Mouse (Mus musculus) adrenal gland, adult 18-20 months (tissue): ENCODE measurements around the gene Rasgrf1. TPM values are rescaled to one million over a fixed set of nuclear protein-coding genes. Genes with fewer than 3 reads are reported as not detected.

ENCODE experiments used
- DNase-seq, 2 experiments: peaks; one replicate each; pipeline ENCODE4 v3.0.0; 2021 to 2022; ENCODE audit warnings: low spot score in 2 of 2
- long read RNA-seq, 2 experiments: library from polyadenylated mRNA; stranded (forward); transcript quantifications; one replicate each; pipeline ENCODE4 v2.0.0; 2021
- total RNA-seq, 2 experiments: library from RNA; stranded (reverse); gene quantifications; 1 replicate in 1 of 2; 2 replicates in 1 of 2; pipeline ENCODE4 v1.2.3; 2021

Rasgrf1 gene
- 10 to 100 TPM; 18.2 to 26.9 TPM for total RNA-seq
- long read RNA-seq, experiment 1, full-length matches to known transcripts = 6 of 7 reads
- long read RNA-seq, experiment 1, partial matches to known transcripts = 0 of 7 reads
- long read RNA-seq, experiment 1, other reads (novel, unspliced or antisense) = 1 of 7 reads
- long read RNA-seq, experiment 2, full-length matches to known transcripts = 13 of 19 reads
- long read RNA-seq, experiment 2, partial matches to known transcripts = 4 of 19 reads
- long read RNA-seq, experiment 2, other reads (novel, unspliced or antisense) = 2 of 19 reads

- peak; percentile 35 to 48 for DNase-seq
Measured at GRCm38 (mm10) chr9:89909131-89910010, at the start of gene Rasgrf1. Rasgrf1 (plus strand) TSS chr9:89909908.

DNA sequence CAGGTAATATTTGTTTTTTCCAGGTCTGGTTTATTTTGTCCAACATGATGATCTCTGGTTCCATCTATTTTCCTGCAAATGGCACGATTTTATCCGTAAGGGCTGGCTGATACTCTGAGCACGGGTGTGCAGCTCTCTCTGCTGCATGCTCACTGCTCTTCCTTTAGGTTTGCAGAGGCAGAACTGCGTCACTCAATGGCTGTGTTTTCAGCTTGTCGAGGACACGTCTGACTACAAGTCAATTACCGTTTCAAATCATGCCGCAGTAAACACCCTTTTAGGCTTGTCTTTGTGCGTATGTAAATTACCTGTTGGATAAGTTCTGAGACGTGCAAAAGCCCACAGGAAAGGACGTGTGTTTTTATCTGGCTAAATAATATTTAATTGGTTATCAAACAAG lies 49.6 kb upstream of the Rasgrf1 start:
- DNase-seq = no peak

DNA sequence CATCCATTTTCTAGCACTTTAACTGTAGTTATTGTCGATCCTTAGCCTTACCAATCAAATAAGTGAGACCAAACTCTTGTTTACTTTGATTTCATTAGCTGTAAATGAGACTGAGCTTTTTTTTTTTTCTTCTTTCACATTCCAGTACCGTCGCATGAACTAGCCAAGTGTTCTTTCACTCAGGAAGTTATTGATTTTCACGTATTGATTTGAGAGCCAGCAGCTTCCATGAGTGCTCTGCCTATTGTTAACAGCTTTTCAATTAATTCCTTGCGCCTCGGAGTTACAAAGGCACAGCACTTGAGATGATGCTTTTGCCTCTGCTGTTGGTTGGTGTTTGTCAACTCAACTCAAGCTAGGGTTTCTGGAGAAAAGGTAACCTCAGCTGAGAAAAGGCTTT lies 49.1 kb upstream of the Rasgrf1 start:
- no peak for DNase-seq

- DNase-seq = no peak
Measured at GRCm38 (mm10) chr9:89867141-89867540, 42.6 kb upstream of the Rasgrf1 start.

- DNase-seq = no peak
Measured at GRCm38 (mm10) chr9:89868093-89868729, 41.5 kb upstream of the Rasgrf1 start.

DNA sequence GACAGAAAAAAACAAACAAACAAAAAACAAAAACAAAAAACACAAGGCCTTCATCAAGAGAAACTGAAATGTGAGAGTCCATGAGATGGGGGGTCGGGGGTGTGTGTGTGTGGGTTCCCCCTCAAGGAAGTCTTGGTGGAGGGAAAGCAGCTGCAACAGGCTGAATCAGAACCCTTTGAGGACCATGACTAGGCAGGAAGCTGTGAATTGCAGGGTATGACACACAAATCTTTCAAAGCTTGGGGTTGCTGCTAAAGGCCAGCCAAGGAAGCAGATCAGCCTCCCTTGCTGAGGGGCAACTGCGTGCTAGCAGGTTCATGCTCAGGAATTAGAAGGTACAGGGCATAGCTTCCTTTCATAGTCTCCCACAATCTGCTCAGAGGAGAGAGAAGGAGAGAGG lies 40.1 kb upstream of the Rasgrf1 start:
- no peak for DNase-seq

- DNase-seq = no peak
Measured at GRCm38 (mm10) chr9:89870531-89871150, 39.1 kb upstream of the Rasgrf1 start.

GRCm38 (mm10) chr9:89872137-89872536 lies 37.6 kb upstream of the Rasgrf1 start:
- DNase-seq = no peak

GRCm38 (mm10) chr9:89874434-89874833 lies 35.3 kb upstream of the Rasgrf1 start:
- peak; percentile 32 to 51 for DNase-seq

GRCm38 (mm10) chr9:89875551-89875950 lies 34.2 kb upstream of the Rasgrf1 start:
- no peak for DNase-seq

DNA sequence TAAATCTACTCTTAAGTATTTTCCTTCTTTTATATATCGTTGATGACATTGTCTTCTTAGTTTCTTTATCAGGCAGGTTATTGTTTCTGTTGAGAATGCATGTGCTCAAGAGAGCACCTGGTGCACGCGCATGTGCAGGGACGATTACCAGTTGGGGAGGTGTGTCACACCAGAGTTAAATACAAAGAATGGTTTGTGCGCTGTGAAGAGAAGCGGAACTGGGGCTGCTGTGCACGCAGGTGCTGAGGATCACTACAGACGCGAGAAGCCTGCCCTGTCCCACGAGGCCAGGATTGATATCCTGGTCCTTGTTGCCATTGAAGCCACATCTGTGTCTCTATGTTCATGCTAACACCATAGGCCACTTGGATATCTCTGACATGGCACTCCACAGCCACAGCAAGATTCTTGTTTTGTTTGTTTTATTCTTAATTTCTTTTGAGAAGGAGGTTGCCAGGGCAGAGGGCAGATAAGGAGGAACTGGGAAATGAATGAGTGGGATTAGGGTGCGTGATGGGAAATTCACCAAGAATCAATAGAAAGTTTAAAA lies 31.2 kb upstream of the Rasgrf1 start:
- no peak for DNase-seq

DNA sequence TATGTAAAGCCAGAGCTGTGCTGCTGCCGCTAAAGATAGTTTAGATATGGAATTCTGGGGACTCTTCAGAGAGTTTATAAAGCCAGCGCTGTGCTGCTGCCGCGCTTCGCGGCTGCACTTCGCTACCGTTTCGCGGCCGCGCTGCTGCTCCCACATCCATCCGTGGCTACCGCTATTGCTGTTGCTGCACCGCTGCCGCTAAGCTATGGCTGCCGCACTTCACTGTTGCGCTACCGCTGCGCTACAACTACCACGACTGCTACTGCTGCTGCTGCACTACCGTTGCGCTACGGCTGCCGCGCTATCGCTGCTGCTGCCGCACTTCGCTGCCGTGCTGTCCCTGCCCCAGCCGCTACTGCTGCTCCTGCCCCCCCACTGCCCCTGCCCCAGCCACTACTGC lies 30.1 kb upstream of the Rasgrf1 start:
- no peak for DNase-seq

DNA sequence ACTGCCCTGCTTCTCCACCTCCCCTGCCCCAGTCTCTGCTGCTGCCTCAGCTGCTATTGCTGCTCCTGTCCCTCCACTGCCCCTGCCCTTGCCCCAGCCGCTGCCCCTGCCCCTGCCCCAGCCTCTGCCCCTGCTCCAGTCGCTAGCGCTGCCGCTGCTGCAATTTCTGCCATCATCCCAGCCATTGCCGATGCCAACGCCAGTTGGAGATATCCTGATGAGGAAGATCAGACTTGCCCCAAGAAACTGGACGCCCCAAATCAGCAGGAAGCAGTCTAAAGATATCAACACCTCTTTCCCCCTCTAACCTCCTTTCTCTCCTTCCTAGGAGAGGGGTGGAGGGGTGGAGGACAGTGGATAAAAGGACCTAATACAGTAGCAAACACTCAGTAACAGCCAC lies 28.2 kb upstream of the Rasgrf1 start:
- no peak for DNase-seq

DNA sequence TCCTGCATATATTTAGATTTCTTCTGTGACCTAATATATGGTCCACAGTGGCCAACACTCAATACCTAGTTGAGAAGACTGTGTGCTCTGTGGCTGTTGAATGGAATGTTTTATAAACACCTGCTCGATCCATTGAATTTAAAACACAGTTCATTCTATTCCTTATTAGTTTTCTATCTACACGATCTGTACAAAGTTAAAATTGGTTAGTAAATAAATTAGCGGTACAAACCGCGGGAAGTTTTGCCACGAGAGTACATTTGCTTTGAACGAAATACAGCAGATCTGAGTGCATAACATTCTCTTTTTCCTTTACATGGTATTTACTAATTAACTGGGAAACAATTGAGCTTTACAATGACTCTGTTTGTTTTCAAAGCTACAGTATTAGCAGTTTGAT lies 27.1 kb upstream of the Rasgrf1 start:
- no peak for DNase-seq

- DNase-seq = no peak
Measured at GRCm38 (mm10) chr9:89885701-89886218, 23.9 kb upstream of the Rasgrf1 start.

DNA sequence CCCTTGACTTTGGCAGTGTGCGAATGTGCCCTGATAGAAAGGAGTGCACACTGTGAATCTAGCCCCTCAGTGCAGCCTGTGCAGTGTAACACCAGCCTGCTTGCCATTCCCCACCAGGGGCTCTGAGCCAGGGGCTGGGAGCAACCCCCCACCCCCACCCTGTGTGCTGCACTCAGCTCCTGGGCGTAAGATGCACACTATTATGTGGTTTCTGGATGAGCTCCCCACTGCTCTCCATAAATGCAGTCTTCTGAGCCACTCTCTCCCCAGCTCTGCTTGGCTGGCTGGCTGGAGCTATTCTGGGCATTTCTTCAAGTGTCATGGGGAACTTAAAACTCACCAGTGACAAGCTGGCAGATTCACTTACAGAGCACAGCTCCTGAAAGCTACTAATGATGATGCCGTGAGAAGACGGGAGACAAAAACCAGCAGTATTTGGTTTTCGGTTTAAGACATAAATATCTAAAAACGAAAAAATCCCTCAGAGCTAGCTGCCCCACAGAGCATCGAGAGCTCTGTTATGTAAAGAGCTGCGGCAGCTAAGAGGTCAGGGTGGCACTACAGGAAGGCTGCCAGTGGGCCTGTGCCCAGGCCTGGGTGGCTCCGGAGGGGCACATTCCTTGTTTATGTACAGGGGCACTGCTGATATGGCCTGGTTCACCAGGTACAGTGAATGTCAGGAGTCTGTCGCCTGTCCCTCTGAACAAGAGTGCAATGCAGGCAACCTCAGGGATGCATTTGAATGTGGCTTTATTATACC lies 18.0 kb upstream of the Rasgrf1 start:
- DNase-seq = no peak

- DNase-seq = no peak
Measured at GRCm38 (mm10) chr9:89892540-89893188, 17.0 kb upstream of the Rasgrf1 start.

- no peak for DNase-seq
Measured at GRCm38 (mm10) chr9:89900111-89900824, 9.4 kb upstream of the Rasgrf1 start.

GRCm38 (mm10) chr9:89901184-89901583 lies 8.5 kb upstream of the Rasgrf1 start:
- no peak for DNase-seq
